Mouse (Mus musculus): ENCODE measurements around the gene Olfr713.
A peak's percentile ranks its signal among the peaks of the same experiment; 100 is the strongest.

Gene Olfr713

DNA sequence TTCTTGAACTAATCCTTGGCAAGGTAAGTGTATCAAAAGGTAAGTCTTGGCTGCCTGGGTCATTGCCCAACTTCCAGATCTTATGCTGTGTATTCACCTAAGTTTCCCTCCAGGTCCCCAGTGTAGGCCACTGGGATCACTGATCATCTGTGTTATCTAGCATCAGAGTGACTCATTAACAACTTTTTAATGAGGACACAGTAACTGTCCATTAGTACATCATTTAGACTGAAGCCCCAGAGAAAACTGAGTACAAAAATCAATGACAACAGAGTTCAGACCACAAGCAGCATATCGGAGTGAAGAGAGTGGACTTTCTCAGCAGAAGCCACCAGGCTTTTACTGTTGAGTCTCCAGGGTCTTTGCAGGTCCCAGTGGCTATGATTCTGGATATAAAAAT is at the start of gene Olfr713:
TSS of gene Olfr713 (plus strand) at position 301 of the 400 bp plus-strand sequence.
- DNase-seq (ENCODE audit: low spot score), result no peak

GRCm38 (mm10) chr7:106985236-106985635 is 45.7 kb upstream of the Olfr713 start:
- DNase-seq (ENCODE audit: low spot score), result no peak

DNA sequence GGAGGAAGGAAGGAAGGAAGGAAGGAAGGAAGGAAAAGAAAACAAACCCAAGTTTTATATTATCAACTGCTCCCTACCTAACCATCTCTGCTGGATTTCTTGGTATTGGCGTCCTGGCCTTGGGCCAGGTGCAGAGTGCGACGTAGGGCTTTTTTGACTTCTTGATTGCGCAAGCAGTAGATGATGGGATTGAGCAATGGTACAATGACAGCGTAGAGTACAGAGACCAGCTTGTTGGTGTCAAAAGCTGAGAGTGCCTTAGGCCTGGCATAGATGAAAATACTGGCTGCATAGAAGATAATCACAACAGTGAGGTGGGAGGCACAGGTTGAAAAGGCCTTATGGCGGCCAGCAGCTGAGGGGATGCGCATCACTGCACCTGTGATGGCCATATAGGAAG is 30.2 kb upstream of the Olfr713 start:
- DNase-seq (ENCODE audit: low spot score), result no peak

DNA sequence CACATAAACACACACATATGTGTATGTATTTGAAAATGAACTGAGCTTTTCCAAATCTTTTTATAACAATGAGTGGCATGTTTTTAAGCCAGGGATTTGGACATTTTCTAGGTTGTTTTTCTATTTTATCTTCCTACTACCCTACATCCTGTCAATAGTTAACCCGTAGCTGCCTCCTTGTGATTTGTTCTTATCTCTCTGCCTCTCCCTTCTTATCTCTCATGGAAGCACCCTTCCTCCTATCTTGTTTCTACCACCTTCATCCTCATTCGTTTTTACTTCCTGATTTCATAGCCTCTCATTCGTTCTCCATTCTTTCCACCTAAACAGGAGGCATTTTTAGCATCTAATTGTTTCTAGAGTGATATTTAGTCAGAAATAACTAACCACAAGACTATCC is 26.8 kb upstream of the Olfr713 start:
- no peak for DNase-seq (ENCODE audit: low spot score)

DNA sequence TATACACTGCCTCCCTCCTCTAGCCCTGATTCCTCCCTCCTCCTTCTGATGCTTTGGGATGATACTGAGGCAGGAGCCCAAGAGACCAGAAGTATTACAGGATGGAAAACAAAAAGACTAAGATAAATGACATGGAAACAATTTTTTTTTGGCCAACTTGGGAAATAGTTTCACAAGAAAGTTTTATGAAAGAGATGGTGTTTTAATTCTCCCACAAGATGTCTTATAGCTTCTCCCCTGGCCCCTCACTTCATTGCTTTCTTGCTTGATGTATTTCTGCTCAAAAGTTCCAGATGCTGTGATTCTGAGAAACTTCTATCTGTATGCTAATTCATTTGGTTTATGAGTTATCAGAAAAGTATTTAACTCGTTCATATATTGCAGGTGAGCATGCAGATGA is 25.0 kb upstream of the Olfr713 start, which contains the start of gene Olfr2:
TSS of gene Olfr2 (minus strand) at position 101 of the 400 bp plus-strand sequence.
- DNase-seq (ENCODE audit: low spot score), result no peak

DNA sequence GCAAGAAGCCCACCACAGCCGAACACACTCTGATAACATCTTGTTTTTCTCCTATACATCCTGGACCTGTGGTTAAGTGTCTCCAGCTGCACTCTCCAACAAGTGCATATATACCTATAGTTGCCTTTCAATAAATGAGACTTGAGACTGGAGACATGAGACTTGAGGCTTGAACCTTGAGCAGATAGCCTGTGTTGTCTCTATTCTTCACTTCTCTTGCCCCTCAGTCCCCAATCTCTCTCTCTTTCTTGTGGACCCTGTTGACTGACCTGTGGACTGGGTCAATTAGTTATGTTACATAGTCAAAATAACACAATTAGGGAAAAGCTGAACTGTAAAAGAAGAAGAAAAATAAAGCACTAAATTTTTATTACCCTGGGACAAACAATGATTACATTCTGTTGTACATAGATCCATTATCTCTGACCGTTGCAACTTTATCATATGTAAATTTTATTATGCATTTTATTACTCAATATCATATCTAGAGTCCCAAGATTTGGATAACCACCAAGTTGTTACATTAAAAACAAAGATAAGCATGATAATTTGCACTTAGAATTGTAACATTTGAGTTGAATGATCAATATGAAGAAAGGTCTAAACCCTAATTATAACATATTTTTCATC is 9.1 kb downstream of the Olfr713 start:
- DNase-seq (ENCODE audit: low spot score), result no peak

GRCm38 (mm10) chr7:107043136-107043535 is 12.2 kb downstream of the Olfr713 start:
- no peak for DNase-seq (ENCODE audit: low spot score)

DNA sequence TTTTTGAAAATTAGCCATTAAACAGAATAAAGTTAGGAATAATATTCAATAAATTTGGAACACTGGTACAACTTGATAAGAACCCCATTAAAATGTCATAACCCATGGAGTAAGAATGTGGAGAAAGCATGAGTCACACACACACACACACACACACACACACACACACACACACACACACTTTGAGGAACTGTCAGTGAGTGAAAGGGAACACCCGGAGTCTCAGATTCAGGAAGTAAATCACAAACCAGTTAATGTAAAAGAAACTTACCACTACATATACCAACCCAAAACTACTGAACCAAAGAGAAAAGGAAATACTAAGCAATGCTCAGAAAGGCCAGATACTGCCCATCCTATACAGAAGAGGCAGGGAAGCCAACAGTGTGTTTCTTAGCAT is 13.4 kb downstream of the Olfr713 start:
- DNase-seq (ENCODE audit: low spot score), result no peak

- DNase-seq (ENCODE audit: low spot score), result peak; percentile 41
Observed at GRCm38 (mm10) chr7:107045833-107046232, 14.9 kb downstream of the Olfr713 start.

DNA sequence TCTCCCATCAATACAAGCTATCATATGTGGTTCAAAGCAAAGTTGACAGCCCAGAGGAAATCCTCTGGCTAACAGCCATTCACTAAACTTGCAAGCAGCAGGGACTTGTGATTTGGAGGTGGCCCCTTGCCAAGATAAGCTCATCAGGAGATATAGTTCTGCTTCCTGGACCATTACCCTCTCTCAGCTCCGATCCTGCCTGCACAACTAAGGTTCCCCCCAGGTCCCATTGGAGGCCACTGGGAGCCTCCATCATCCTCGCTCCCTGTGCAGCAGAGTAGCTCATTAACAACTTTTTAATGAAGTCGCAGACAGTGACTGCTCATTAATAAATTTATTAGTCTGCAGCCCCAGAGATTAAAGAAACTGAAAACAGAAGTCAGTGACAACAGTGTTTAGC is 16.6 kb downstream of the Olfr713 start:
- no peak for DNase-seq (ENCODE audit: low spot score)

GRCm38 (mm10) chr7:107070681-107071080 is 39.7 kb downstream of the Olfr713 start, which contains the start of gene Olfr714:
TSS of gene Olfr714 (plus strand) at chr7:107070981.
- no peak for DNase-seq (ENCODE audit: low spot score)
